Mouse (Mus musculus): Measurements from ENCODE around the gene Clrn3. TPM values are rescaled to one million over a fixed set of nuclear protein-coding genes. Genes with fewer than 3 reads are reported as not detected.

The Clrn3 gene
- total and polyA plus RNA-seq, 3 experiments: not detected

DNA sequence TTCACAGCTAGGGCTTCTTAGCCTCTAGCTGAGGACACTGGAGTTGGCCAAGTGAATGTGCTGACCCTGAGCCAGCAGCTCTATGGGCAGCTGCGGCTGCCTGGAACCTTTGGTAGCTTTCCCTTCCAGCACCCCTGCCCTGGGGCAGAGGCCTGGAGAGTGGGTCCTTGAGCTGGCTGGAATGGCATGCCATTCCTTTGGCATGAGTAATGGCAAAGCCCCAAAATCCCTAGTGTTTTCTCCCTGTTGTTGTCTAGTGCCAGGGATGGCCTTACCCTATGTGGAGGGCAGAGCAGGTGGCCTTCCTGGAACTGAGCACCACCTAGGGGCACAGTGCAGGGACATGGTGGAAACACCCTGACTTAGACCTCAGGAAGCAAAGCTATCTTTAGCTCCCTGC is 23.1 kb upstream of the Clrn3 start:
- peaks cover 0 to 4% of the 10 kb centered on the region in 2 experiments; a peak in 3 of 4 replicates for H3K36me3 ChIP-seq (ENCODE audit: control insufficient read depth in 1 of 2, insufficient read depth in 2 of 2, low read length in 2 of 2)
- no peak overlapping the region for H3K27ac ChIP-seq (ENCODE audit: control insufficient read depth, low read depth, low read length)
- H3K9me3 ChIP-seq (replicated peaks; ENCODE audit: insufficient read depth, low read length): no peaks in the 10 kb centered on the region
- no peak overlapping the region for H3K4me3 ChIP-seq (ENCODE audit: control insufficient read depth in 1 of 2, insufficient read depth in 1 of 2, low read depth in 2 of 2, low read length in 2 of 2)
- peaks cover 0 to 3% of the 10 kb centered on the region in 2 experiments; a peak in 3 of 4 replicates for H3K4me1 ChIP-seq (ENCODE audit: control insufficient read depth in 1 of 2, insufficient read depth in 2 of 2, low read length in 2 of 2)
- no peaks in the 10 kb centered on the region for H3K27me3 ChIP-seq (ENCODE audit: control insufficient read depth in 1 of 2, insufficient read depth in 2 of 2, low read length in 2 of 2)
- H3K79me2 ChIP-seq (ENCODE audit: control insufficient read depth, insufficient read depth, low read length, poor library complexity): no peaks in the 10 kb centered on the region
- no peak for TF ChIP-seq ZKSCAN1 (IDR thresholded peaks at IDR 0.05; ENCODE audit: low read depth, low read length)
- no peak for TF ChIP-seq TCF12 (IDR thresholded peaks at IDR 0.05; ENCODE audit: low read depth, low read length)
- no peak for TF ChIP-seq MAZ (IDR thresholded peaks at IDR 0.05; ENCODE audit: low read depth, low read length)
- TF ChIP-seq POLR2AphosphoS5 (IDR thresholded peaks at IDR 0.05; ENCODE audit: borderline replicate concordance, low read depth, low read length): no peak
- no peak for TF ChIP-seq POLR2AphosphoS2 (IDR thresholded peaks at IDR 0.05; ENCODE audit: low read length)
- TF ChIP-seq RCOR1 (IDR thresholded peaks at IDR 0.05; ENCODE audit: low read depth, low read length): no peak
- TF ChIP-seq SIN3A (IDR thresholded peaks at IDR 0.05; ENCODE audit: low read length): no peak
- no peak for TF ChIP-seq MYB (IDR thresholded peaks at IDR 0.05; ENCODE audit: low read depth, low read length)
- no peak for TF ChIP-seq GATA1 (IDR thresholded peaks at IDR 0.05; ENCODE audit: low read depth, low read length)
- TF ChIP-seq MYC (IDR thresholded peaks at IDR 0.05; ENCODE audit: low read depth, low read length): no peak
- TF ChIP-seq ELF1 (IDR thresholded peaks at IDR 0.05; ENCODE audit: low read depth, low read length): no peak
- no peak for TF ChIP-seq CHD1 (IDR thresholded peaks at IDR 0.05; ENCODE audit: low read depth, low read length)
- TF ChIP-seq E2F4 (IDR thresholded peaks at IDR 0.05; ENCODE audit: borderline replicate concordance, low read depth, low read length): no peak
- no peak for TF ChIP-seq TBP (IDR thresholded peaks at IDR 0.05; ENCODE audit: low read depth, low read length)
- no peak overlapping the region for H3K9ac ChIP-seq (ENCODE audit: control insufficient read depth, low read depth, low read length, poor library complexity, severe bottlenecking)
- no peak for DNase-seq (ENCODE audit: low read depth, low spot score)

DNA sequence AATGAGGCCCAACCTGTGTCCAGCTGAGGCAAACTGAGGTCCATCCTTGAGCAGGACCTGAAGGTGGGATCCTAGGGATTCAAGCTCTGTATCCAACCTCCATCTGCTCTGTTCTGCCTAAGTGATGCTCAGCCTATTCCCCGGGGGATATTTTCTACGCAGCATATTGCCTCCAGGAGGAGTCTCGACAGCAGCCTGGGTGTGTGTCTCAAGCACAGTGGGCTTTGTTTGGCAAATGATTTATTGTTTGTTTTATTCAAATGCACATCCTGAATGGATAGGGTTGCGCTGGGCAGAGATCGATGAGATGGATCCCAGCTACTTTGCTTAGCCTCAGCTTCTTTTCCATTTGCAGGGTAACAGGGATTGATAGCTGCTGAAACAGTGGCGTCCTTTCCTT is 20.0 kb upstream of the Clrn3 start:
- Histone ChIP-seq H3K4me1 (ENCODE audit: control insufficient read depth in 1 of 2, insufficient read depth in 2 of 2, low read length in 2 of 2) (no peaks in the 10 kb centered on the region), H3K27me3 (ENCODE audit: control insufficient read depth in 1 of 2, insufficient read depth in 2 of 2, low read length in 2 of 2) (no peaks in the 10 kb centered on the region), H3K9me3 (replicated peaks; ENCODE audit: insufficient read depth, low read length) (no peaks in the 10 kb centered on the region), H3K4me3 (ENCODE audit: control insufficient read depth in 1 of 2, insufficient read depth in 1 of 2, low read depth in 2 of 2, low read length in 2 of 2) (no peak overlapping the region), H3K79me2 (ENCODE audit: control insufficient read depth, insufficient read depth, low read length, poor library complexity) (no peaks in the 10 kb centered on the region), H3K9ac (ENCODE audit: control insufficient read depth, low read depth, low read length, poor library complexity, severe bottlenecking) (no peak overlapping the region), H3K27ac (ENCODE audit: control insufficient read depth, low read depth, low read length) (no peak overlapping the region), H3K36me3 (ENCODE audit: control insufficient read depth in 1 of 2, insufficient read depth in 2 of 2, low read length in 2 of 2) (no peaks in the 10 kb centered on the region; a peak in 1 of 4 replicates)
- TF ChIP-seq POLR2AphosphoS2 (IDR thresholded peaks at IDR 0.05; ENCODE audit: low read length) (no peak), RCOR1 (IDR thresholded peaks at IDR 0.05; ENCODE audit: low read depth, low read length) (no peak), MYC (IDR thresholded peaks at IDR 0.05; ENCODE audit: low read depth, low read length) (no peak), USF1 (IDR thresholded peaks at IDR 0.05; ENCODE audit: low read depth, low read length) (no peak), ZKSCAN1 (IDR thresholded peaks at IDR 0.05; ENCODE audit: low read depth, low read length) (no peak), TCF12 (IDR thresholded peaks at IDR 0.05; ENCODE audit: low read depth, low read length) (no peak), GATA1 (IDR thresholded peaks at IDR 0.05; ENCODE audit: low read depth, low read length) (no peak), UBTF (IDR thresholded peaks at IDR 0.05; ENCODE audit: borderline replicate concordance, insufficient read depth, low read depth, low read length) (no peak), JUND (IDR thresholded peaks at IDR 0.05; ENCODE audit: low read depth, low read length) (no peak), ZC3H11A (IDR thresholded peaks at IDR 0.05; ENCODE audit: low read depth, low read length) (no peak)
- no peak for DNase-seq (ENCODE audit: low read depth, low spot score)

Measured in MEL (cell line).